Comparison of ENCODE assay signal across 17 mouse cellular contexts in the genomic region with DNA sequence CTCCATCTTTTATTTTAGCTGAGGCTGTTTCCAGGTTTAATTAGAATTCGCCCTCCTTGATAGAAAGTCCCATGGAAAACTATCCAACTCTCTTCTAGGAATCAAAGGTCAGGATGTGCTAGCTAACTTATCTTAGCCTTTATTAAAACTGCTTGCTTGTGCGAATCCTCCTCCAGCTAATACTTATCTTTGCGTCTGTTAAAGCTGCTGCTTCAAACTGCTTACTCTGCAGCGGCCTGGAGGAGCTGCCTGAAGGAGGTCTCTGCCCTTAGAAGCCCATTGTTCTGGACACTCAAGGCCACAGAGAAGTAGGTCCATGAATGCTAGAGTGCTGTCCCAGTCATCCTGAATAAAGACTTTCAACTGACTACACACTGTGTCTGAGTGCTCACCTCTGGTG.
"Had no signal": no experiment of that assay in that cellular context is flagged by ENCODE, and none has a peak within 500 bp of the region (broad histone marks: within the 10 kb centered on the region; RNA-seq: fewer than 3 reads in every experiment).

No protein-coding gene starts in this region.

- DNase-seq: retina, postnatal 1 day; right cerebral cortex, adult 18-20 months; right cerebral cortex, postnatal 14 days; right cerebral cortex, postnatal 25 days; right cerebral cortex, postnatal 4 days; spleen, adult 18-20 months; thymus, adult 18-20 months; thymus, adult 2 months; thymus, postnatal 14 days; thymus, postnatal 25 days; thymus, postnatal 36 days; thymus, postnatal 4 days had no signal

- H3K27ac ChIP-seq: neural tube, embryonic 12.5 days; neural tube, embryonic 13.5 days; neural tube, embryonic 15.5 days; stomach, embryonic 15.5 days; stomach, postnatal 0 days had no signal

- H3K4me3 ChIP-seq: neural tube, embryonic 12.5 days; neural tube, embryonic 13.5 days; neural tube, embryonic 15.5 days; stomach, embryonic 15.5 days had no signal

- H3K4me1 ChIP-seq: neural tube, embryonic 12.5 days; neural tube, embryonic 13.5 days; neural tube, embryonic 15.5 days; stomach, embryonic 15.5 days had no signal

- H3K27me3 ChIP-seq: neural tube, embryonic 12.5 days; neural tube, embryonic 13.5 days; neural tube, embryonic 15.5 days; stomach, embryonic 15.5 days had no signal
